Mouse (Mus musculus) C2C12 (cell line): Measurements from ENCODE around the gene Ssbp1. TPM values are rescaled to one million over a fixed set of nuclear protein-coding genes. Genes with fewer than 3 reads are reported as not detected.

ENCODE experiments used
- H3K27me3 ChIP-seq: one replicate; pipeline ENCODE4 v1.6.1; 2011; ENCODE audit not compliant: control insufficient read depth, insufficient read depth, insufficient read length
- H3K36me3 ChIP-seq: one replicate; pipeline ENCODE4 v1.6.1; 2011; ENCODE audit not compliant: control insufficient read depth, insufficient read depth
- H3K4me3 ChIP-seq: one replicate; pipeline ENCODE4 v1.5.1; 2011; ENCODE audit warnings: mild to moderate bottlenecking, control low read depth; ENCODE audit not compliant: poor library complexity, insufficient read depth, severe bottlenecking
- H3K79me2 ChIP-seq: one replicate; pipeline ENCODE4 v1.6.1; 2011; ENCODE audit not compliant: control insufficient read depth, insufficient read depth
- H3K79me3 ChIP-seq: one replicate; pipeline ENCODE4 v1.6.1; 2011; ENCODE audit warnings: low read depth, control low read depth
- H3ac ChIP-seq: one replicate; pipeline ENCODE3; 2011; ENCODE audit warnings: low read depth; ENCODE audit not compliant: control insufficient read depth, insufficient read length
- CEBPB ChIP-seq: IDR thresholded peaks from one replicate; pipeline ENCODE4 v1.6.1; 2011; ENCODE audit warnings: low read depth, mild to moderate bottlenecking, control low read depth, moderate library complexity
- CTCF ChIP-seq: IDR thresholded peaks from one replicate; pipeline ENCODE4 v1.5.1; 2011; ENCODE audit not compliant: control insufficient read depth, insufficient read depth, insufficient read length
- FOSL1 ChIP-seq: IDR thresholded peaks from one replicate; pipeline ENCODE4 v1.8.0; 2011; ENCODE audit warnings: mild to moderate bottlenecking, low read length; ENCODE audit not compliant: poor library complexity, insufficient read depth, severe bottlenecking
- MAX ChIP-seq: IDR thresholded peaks from one replicate; pipeline ENCODE4 v1.6.1; 2011; ENCODE audit warnings: mild to moderate bottlenecking, control low read depth
- MYOD1 ChIP-seq: IDR thresholded peaks from one replicate; pipeline ENCODE4 v1.6.1; 2011; ENCODE audit warnings: low read depth; ENCODE audit not compliant: control insufficient read depth, insufficient read length
- MYOG ChIP-seq: IDR thresholded peaks from one replicate; pipeline ENCODE4 v1.6.1; 2011; ENCODE audit not compliant: control insufficient read depth, insufficient read length; ENCODE audit errors: extremely low read depth
- USF1 ChIP-seq: IDR thresholded peaks from one replicate; pipeline ENCODE4 v1.6.1; 2011; ENCODE audit warnings: low read depth, mild to moderate bottlenecking, control low read depth, moderate library complexity
- long read RNA-seq, 2 experiments: library from polyadenylated mRNA; unstranded; transcript quantifications; one replicate each; pipeline ENCODE4 v2.0.0; 2019 to 2020
- polyA plus RNA-seq: library from polyadenylated mRNA; unstranded; fragments of >200 nt; fragmentation: generic; extraction: Trizol; gene quantifications from one replicate; pipeline ENCODE4 v1.2.1, GENCODE M21; 2012; ENCODE audit warnings: missing spikeins

The Ssbp1 gene
- 40.5 TPM for polyA plus RNA-seq
- long read RNA-seq, experiment 1, full-length matches to known transcripts: 85 of 95 reads
- long read RNA-seq, experiment 1, partial matches to known transcripts: 5 of 95 reads
- long read RNA-seq, experiment 1, other reads (novel, unspliced or antisense): 5 of 95 reads
- long read RNA-seq, experiment 2, full-length matches to known transcripts: 24 of 30 reads
- long read RNA-seq, experiment 2, partial matches to known transcripts: 5 of 30 reads
- long read RNA-seq, experiment 2, other reads (novel, unspliced or antisense): 1 of 30 reads

DNA sequence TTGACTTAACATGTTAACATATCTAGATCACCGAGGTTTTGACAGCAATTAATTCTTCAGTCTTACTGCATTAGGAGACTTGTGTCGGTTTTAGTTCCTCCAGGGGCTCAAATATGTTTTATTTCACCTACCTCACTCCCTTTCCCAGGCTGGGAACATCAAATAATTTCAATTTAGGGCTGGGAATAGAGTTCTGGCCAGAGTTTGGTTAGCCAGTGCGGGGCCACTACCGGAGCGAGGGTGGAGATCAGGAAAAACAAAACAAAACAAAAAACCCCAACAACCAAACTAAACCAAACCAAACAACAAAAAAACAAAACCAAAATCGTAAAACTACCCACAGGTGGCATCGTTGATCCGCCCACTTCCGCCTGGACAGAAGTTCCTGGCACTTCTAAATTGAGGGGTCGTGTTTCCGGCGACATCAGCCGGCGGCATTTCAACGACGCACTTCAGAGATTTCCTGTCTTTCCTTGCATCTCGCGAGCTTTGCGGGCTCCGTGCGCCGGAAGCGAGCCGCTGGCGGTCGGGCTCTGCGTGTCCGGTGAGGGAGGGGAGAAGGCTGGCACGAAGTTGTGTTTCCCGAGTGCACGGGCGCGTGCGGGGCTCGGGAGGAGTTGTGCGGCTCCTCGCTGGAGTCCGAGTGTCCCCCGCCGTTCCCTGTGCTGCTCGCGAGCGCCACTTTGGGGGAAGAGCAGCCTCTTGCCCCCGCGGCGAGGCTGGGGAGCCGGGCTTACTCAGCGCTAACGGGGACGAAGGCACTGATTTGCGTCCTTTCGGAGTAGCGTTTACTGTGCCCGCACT, at the start of gene Ssbp1:
Ssbp1 (plus strand) TSS at position 437 of the 804 bp plus-strand sequence.
- H3K4me3 ChIP-seq: peak within 1 kb of the TSS; percentile 84
- H3ac ChIP-seq: peak within 1 kb of the TSS; percentile 86
- peaks cover 34% of the 10 kb centered on the region for H3K36me3 ChIP-seq
- H3K79me3 ChIP-seq: peaks cover 20% of the 10 kb centered on the region
- no peaks in the 10 kb centered on the region for H3K27me3 ChIP-seq
- TF ChIP-seq MAX (peak; percentile 70), USF1 (peak; percentile 7), MYOG (no peak)
- peaks cover 28% of the 10 kb centered on the region for H3K79me2 ChIP-seq

DNA sequence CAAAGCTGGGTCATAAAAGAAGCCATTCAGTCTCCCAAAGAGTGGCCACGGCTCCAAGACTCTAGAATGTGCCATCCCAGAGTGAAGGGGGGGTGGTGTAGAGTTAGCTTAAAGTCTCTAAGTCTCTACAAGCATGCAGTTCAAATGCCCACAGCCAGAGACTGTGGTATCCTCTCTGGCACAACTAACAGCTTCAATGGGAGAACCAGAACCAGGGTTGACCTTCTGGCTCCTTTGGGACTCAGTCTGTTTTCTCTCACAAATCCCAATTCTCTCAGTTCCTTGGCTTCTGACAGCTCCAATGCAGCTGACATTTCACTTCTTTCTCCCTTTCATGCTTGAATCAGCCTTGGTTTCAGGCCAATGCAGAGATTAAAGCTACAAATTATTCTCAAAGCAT, 48.1 kb upstream of the Ssbp1 start:
- H3K4me3 ChIP-seq: no peak overlapping the region
- TF ChIP-seq MYOD1: no peak
- no peak for TF ChIP-seq MYOG
- no peak for TF ChIP-seq CEBPB
- TF ChIP-seq USF1: no peak
- TF ChIP-seq CTCF: no peak
- no peak for TF ChIP-seq MAX
- no peak for TF ChIP-seq FOSL1
- no peaks in the 10 kb centered on the region for H3K36me3 ChIP-seq
- H3K79me3 ChIP-seq: no peaks in the 10 kb centered on the region
- H3K79me2 ChIP-seq: no peaks in the 10 kb centered on the region
- no peaks in the 10 kb centered on the region for H3K27me3 ChIP-seq
- no peak overlapping the region for H3ac ChIP-seq

DNA sequence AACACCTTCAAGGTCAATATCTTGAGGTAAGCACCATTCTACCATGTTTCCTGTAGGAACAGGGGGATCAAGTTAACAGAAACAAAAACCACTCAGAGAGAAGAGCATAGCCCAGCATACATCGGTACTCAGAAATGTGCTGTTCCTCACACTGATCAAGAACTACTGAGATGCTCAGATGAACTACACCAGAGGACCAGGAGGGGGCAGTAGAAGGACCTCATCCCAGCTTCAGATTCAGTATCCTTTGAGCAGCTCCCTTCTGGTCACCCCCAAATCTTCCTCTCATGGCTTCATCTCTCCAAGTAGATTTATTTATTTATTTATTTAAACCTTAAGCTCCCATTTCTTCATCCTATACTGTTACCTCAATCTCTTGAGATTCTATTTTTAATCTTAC, 47.4 kb upstream of the Ssbp1 start:
- no peaks in the 10 kb centered on the region for H3K79me2 ChIP-seq
- H3K27me3 ChIP-seq: no peaks in the 10 kb centered on the region
- no peaks in the 10 kb centered on the region for H3K36me3 ChIP-seq
- H3K4me3 ChIP-seq: no peak overlapping the region
- no peak overlapping the region for H3ac ChIP-seq
- TF ChIP-seq MYOG (no peak), MAX (no peak), CTCF (no peak), CEBPB (no peak), MYOD1 (no peak)
- no peaks in the 10 kb centered on the region for H3K79me3 ChIP-seq

DNA sequence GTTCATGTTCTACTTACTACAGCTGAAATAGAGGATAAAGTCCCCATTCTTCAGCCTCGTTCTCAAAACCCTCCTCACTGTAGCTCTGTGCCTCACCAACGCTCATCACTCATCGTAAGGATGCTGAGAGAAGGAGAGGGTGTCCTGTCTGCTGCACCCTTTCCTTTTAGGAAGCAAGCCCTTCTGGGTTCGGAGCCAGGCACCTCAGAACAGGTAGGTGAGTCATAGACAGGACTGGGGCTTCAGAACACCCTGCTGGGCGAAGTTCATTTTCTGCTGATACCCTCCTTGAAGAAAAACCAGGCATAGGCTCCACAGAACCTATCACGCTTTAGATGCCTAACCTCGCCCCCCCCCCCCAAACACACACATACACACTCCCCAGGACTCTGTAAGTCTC, 43.7 kb upstream of the Ssbp1 start:
- no peaks in the 10 kb centered on the region for H3K27me3 ChIP-seq
- H3K4me3 ChIP-seq: no peak overlapping the region
- no peaks in the 10 kb centered on the region for H3K36me3 ChIP-seq
- H3ac ChIP-seq: no peak overlapping the region
- TF ChIP-seq CEBPB (no peak), MAX (no peak), MYOD1 (no peak), CTCF (no peak), FOSL1 (no peak)
- H3K79me2 ChIP-seq: no peaks in the 10 kb centered on the region
- H3K79me3 ChIP-seq: no peaks in the 10 kb centered on the region

DNA sequence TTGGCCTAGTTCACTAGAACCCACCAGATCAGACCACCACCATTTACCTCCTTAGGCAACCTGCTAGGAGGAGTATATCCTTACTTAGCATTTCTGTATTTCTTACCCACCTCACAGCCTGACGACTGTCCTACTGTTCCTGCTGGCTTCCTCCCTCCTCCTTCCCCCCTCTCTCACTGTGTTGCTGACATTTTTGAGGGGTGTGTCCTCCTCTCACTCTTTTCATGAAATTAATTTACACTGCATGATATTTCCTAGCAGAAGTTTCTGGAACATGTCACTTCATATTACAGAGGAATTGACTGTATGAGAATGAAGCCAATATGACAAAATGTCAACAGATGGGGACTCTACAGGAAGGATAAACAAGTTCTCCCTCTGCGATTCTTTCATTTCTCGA, 42.5 kb upstream of the Ssbp1 start:
- TF ChIP-seq MYOD1: no peak
- TF ChIP-seq MYOG: no peak
- no peak for TF ChIP-seq USF1
- no peak for TF ChIP-seq FOSL1
- no peak overlapping the region for H3K4me3 ChIP-seq

DNA sequence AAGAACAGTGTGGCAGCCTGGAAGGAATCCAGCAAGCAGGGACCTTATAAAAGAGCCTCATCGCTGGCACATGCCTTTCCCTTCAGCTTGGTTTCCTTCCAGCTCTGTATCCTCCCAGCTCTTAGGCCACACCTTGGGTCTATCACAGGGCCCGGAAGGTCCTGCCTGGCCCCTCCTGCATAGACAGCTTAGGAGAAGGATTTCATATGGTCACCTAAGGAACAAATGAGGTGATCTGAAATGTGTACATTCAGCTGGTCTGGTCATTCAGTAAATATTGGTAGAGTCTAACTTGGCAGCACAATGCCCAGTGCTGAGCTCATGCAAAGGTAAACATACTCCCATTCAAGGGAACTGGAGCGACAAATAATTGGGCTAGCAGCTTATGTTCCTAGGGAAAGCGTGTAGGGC, 41.6 kb upstream of the Ssbp1 start:
- H3K36me3 ChIP-seq: no peaks in the 10 kb centered on the region
- no peaks in the 10 kb centered on the region for H3K79me3 ChIP-seq
- no peaks in the 10 kb centered on the region for H3K27me3 ChIP-seq
- no peak overlapping the region for H3K4me3 ChIP-seq
- no peaks in the 10 kb centered on the region for H3K79me2 ChIP-seq
- H3ac ChIP-seq: no peak overlapping the region
- no peak for TF ChIP-seq MAX
- no peak for TF ChIP-seq MYOG
- no peak for TF ChIP-seq CTCF
- no peak for TF ChIP-seq CEBPB
- no peak for TF ChIP-seq MYOD1
- no peak for TF ChIP-seq USF1
- TF ChIP-seq FOSL1: no peak

More for the DNA sequence above, 42.5 kb upstream of the Ssbp1 start:
- H3K79me3 ChIP-seq: no peaks in the 10 kb centered on the region
- H3K79me2 ChIP-seq: no peaks in the 10 kb centered on the region
- H3K27me3 ChIP-seq: no peaks in the 10 kb centered on the region
- H3K36me3 ChIP-seq: no peaks in the 10 kb centered on the region
- no peak overlapping the region for H3ac ChIP-seq
